Mouse (Mus musculus) stomach, embryonic 14.5 days (tissue): Measurements from ENCODE around the gene Gsx1. TPM values are rescaled to one million over a fixed set of nuclear protein-coding genes. Genes with fewer than 3 reads are reported as not detected.
A peak's percentile ranks its signal among the peaks of the same experiment; 100 is the strongest.

ENCODE experiments used
- ATAC-seq: fragments of 200-750 bp; cut with Nextera tagmentation; 2 replicates; pipeline ENCODE4 v1.8.0; 2017; ENCODE audit warnings: low read depth, moderate TSS enrichment; ENCODE audit not compliant: insufficient number of reproducible peaks, insufficient read depth, low FRiP score
- H3K27ac ChIP-seq: fragments of 300-500 bp; sonication (generic); 2 replicates; pipeline ENCODE4 v1.5.1; 2014; ENCODE audit warnings: mild to moderate bottlenecking, low read length, moderate library complexity, mixed read lengths
- H3K27me3 ChIP-seq: fragments of 300-500 bp; sonication (generic); 2 replicates; pipeline ENCODE4 v1.6.1; 2014; ENCODE audit warnings: low read length, control low read depth, mixed read lengths; ENCODE audit not compliant: control insufficient read depth, insufficient read depth
- H3K36me3 ChIP-seq: fragments of 300-500 bp; sonication (generic); 2 replicates; pipeline ENCODE4 v1.6.1; 2014; ENCODE audit warnings: mild to moderate bottlenecking, control low read depth, low read length, moderate library complexity, mixed read lengths; ENCODE audit not compliant: control insufficient read depth, insufficient read depth
- H3K4me1 ChIP-seq: fragments of 300-500 bp; sonication (generic); 2 replicates; pipeline ENCODE4 v1.6.1; 2014; ENCODE audit warnings: low read length, control low read depth, mixed read lengths; ENCODE audit not compliant: control insufficient read depth, insufficient read depth
- H3K4me2 ChIP-seq: fragments of 300-500 bp; sonication (generic); replicated peaks from 2 replicates; pipeline ENCODE4 v1.6.1; 2014; ENCODE audit warnings: low read depth, low read length, control low read depth
- H3K4me3 ChIP-seq: fragments of 300-500 bp; sonication (generic); 2 replicates; pipeline ENCODE4 v1.5.1; 2014; ENCODE audit warnings: low read depth, low read length, control low read depth
- H3K9ac ChIP-seq: fragments of 300-500 bp; sonication (generic); replicated peaks from 2 replicates; pipeline ENCODE4 v1.6.1; 2014; ENCODE audit warnings: low read depth, mild to moderate bottlenecking, control low read depth, low read length, moderate library complexity, mixed read lengths
- H3K9me3 ChIP-seq: fragments of 300-500 bp; sonication (generic); 2 replicates; pipeline ENCODE4 v1.6.1; 2016; ENCODE audit warnings: low read depth, low read length, control low read depth; ENCODE audit not compliant: control insufficient read depth
- WGBS: fragments of 180-500 bp; shearing (Covaris S2); extraction: QIAGEN DNeasy Blood & Tissue Kit; methylation state at CpG from one replicate; pipeline ENCODE4 v1.1.7; 2014; 5-methylcytosine and 5-hydroxymethylcytosine counted together
- polyA plus RNA-seq: library from polyadenylated mRNA; unstranded; fragments of >200 nt; fragmentation: Nextera tagmentation; extraction: Ambion mirVana; gene quantifications from 2 replicates; pipeline ENCODE4 v1.2.1, GENCODE M21; 2014

Gene Gsx1
- polyA plus RNA-seq, 1 experiment from 2014 or later, result not detected

GRCm38 (mm10) chr5:147170088-147170487 is 18.4 kb upstream of the Gsx1 start:
- 83% methylated on average over 7 of the region's 7 CpGs for WGBS

GRCm38 (mm10) chr5:147174046-147174445 is 14.4 kb upstream of the Gsx1 start:
- no peaks in the 10 kb centered on the region for H3K36me3 ChIP-seq
- no peak overlapping the region for H3K9ac ChIP-seq
- WGBS, result 78% methylated on average over 3 of the region's 3 CpGs

More at GRCm38 (mm10) chr5:147170088-147170487, 18.4 kb upstream of the Gsx1 start:
- ATAC-seq, result no peak
- no peak overlapping the region for H3K27ac ChIP-seq
- H3K27me3 ChIP-seq, result no peaks in the 10 kb centered on the region
- H3K9me3 ChIP-seq, result no peaks in the 10 kb centered on the region
- no peak overlapping the region for H3K9ac ChIP-seq
- no peak overlapping the region for H3K4me3 ChIP-seq
- H3K4me1 ChIP-seq, result no peaks in the 10 kb centered on the region
- H3K36me3 ChIP-seq, result no peaks in the 10 kb centered on the region
- no peak overlapping the region for H3K4me2 ChIP-seq

GRCm38 (mm10) chr5:147185174-147185915 is 3.2 kb upstream of the Gsx1 start:
- Histone ChIP-seq H3K9ac (no peak overlapping the region), H3K4me1 (peaks cover 5% of the 10 kb centered on the region), H3K4me3 (peak overlapping the region; percentile 8; the same call in 1 of the 2 replicates), H3K4me2 (peak overlapping the region; percentile 29; the same call in 1 of the 2 replicates), H3K36me3 (no peaks in the 10 kb centered on the region), H3K27ac (no peak overlapping the region), H3K9me3 (0 out of 2 replicates have a peak, but pooled peaks cover 4% of the 10 kb centered on the region), H3K27me3 (peaks cover 48% of the 10 kb centered on the region)
- no peak for ATAC-seq
- 5% methylated on average over 18 of the region's 19 CpGs for WGBS

More at GRCm38 (mm10) chr5:147174046-147174445, 14.4 kb upstream of the Gsx1 start:
- no peak for ATAC-seq
- no peaks in the 10 kb centered on the region for H3K4me1 ChIP-seq
- H3K9me3 ChIP-seq, result no peaks in the 10 kb centered on the region
- H3K27me3 ChIP-seq, result no peaks in the 10 kb centered on the region
- no peak overlapping the region for H3K4me3 ChIP-seq
- no peak overlapping the region for H3K27ac ChIP-seq
- H3K4me2 ChIP-seq, result no peak overlapping the region

DNA sequence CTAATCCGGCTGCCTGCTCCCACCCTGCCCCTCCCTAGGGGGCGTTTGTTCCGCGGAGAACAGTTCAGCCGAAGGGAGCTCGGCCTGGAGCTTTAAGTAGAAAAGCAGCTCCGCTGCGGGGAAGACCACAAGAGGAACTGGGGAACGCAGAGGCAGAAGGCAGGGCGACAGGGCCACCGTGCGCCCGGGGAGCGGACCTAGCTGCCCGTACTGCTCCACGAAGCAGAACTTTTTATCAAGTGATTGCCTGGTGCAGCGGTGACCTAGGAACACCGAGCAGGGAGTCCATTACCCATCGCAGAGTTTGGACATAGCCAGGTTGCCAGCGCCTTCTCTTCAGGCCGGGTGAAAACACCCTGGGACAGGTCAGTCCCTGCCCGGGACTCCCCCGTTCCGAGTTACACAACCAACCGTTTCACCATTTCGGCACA is 2.5 kb upstream of the Gsx1 start:
- WGBS, result 0% methylated on average over 26 of the region's 26 CpGs
- Histone ChIP-seq H3K4me2 (peak overlapping the region; percentile 29), H3K9ac (no peak overlapping the region), H3K9me3 (0 out of 2 replicates have a peak, but pooled peaks cover 4% of the 10 kb centered on the region), H3K36me3 (no peaks in the 10 kb centered on the region), H3K4me1 (peaks cover 5% of the 10 kb centered on the region), H3K4me3 (peak overlapping the region; percentile 8; the same call in 1 of the 2 replicates), H3K27me3 (peaks cover 54% of the 10 kb centered on the region), H3K27ac (no peak overlapping the region)
- ATAC-seq, result no peak

DNA sequence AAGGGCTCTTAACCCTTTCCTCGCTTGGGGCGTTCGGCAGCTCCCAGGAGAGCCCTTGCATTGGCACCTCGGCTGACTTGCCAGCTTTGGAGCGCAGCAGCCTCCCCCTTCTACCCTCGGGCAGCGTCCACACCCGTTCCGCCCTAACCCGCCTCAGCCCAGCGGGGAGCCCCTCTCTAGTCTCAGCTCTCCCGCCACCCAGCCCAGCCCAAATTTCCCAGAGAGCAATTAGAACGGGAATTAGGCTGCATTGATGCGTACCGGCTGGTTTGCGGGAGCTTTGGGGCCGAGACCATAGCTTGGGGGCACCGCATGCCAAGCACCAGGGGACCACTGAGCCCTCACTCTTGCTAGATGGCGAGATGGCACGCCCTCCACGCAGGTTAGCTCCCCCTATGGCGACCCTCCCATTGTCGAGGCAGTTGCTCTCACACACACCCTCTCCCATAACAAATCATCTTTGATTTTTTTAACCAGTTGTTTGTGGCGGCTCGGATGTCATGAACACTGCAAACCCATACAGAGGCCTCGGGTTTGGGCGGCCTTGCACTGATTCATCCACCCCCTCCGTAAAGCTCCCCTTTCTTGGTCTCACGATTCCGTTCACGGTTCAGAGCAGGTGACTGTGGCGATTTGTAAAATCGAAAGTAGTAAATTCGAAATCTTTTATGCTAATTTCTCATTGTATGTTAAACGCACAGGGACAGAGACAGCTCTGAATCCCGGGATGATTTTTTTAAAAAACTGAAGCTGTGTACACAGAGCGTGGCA is 1.5 kb upstream of the Gsx1 start:
- no peak overlapping the region for H3K27ac ChIP-seq
- H3K36me3 ChIP-seq, result no peaks in the 10 kb centered on the region
- H3K9ac ChIP-seq, result no peak overlapping the region
- 2% methylated on average over 37 of the region's 37 CpGs for WGBS
- H3K9me3 ChIP-seq, result 0 out of 2 replicates have a peak, but pooled peaks cover 4% of the 10 kb centered on the region
- H3K27me3 ChIP-seq, result peaks cover 64% of the 10 kb centered on the region
- H3K4me1 ChIP-seq, result peaks cover 5% of the 10 kb centered on the region
- no peak for ATAC-seq
- 0 out of 2 replicates have a peak overlapping the region, but pooled peaks have one; percentile 29 for H3K4me2 ChIP-seq
- H3K4me3 ChIP-seq, result peak overlapping the region; percentile 15

GRCm38 (mm10) chr5:147187552-147188170 is 835 bp upstream of the Gsx1 start:
- Histone ChIP-seq H3K9me3 (0 out of 2 replicates have a peak, but pooled peaks cover 4% of the 10 kb centered on the region), H3K27ac (no peak overlapping the region), H3K4me3 (peak overlapping the region; percentile 15), H3K4me1 (peaks cover 5% of the 10 kb centered on the region), H3K4me2 (no peak overlapping the region; the same call in 1 of the 2 replicates), H3K36me3 (no peaks in the 10 kb centered on the region), H3K9ac (no peak overlapping the region), H3K27me3 (peaks cover 71% of the 10 kb centered on the region)
- no peak for ATAC-seq
- WGBS, result 2% methylated on average over 25 of the region's 25 CpGs

- Histone ChIP-seq H3K4me3 (peak overlapping the region; percentile 25), H3K4me1 (peaks cover 5% of the 10 kb centered on the region), H3K9ac (no peak overlapping the region), H3K27ac (no peak overlapping the region), H3K9me3 (no peaks in the 10 kb centered on the region), H3K36me3 (no peaks in the 10 kb centered on the region), H3K4me2 (peak overlapping the region; percentile 41), H3K27me3 (peaks cover 83% of the 10 kb centered on the region)
- no peak for ATAC-seq
- WGBS, result 2% methylated on average over 28 of the region's 28 CpGs
These were observed 660 bp downstream of the Gsx1 start for GRCm38 (mm10) chr5:147189156-147189555.
